Mouse (Mus musculus) heart, postnatal 36 days (tissue): ENCODE measurements around the gene Psmd7. TPM values are rescaled to one million over a fixed set of nuclear protein-coding genes. Genes with fewer than 3 reads are reported as not detected.

Experiments used
- DNase-seq, 2 experiments: peaks; one replicate each; pipeline ENCODE4 v3.0.0; 2021 to 2022
- intact Hi-C: fragments of 180-260 bp; cut with DNase I; formaldehyde crosslinking; loops from one replicate; pipeline ENCODE4 v1.15.1; 2025
- total RNA-seq, 2 experiments: library from RNA; stranded (reverse); gene quantifications; 2 replicates each; pipeline ENCODE4 v1.2.3; 2021

Psmd7 gene
- total RNA-seq, 2 experiments from 2014 or later: 95.7 to 104 TPM

DNA sequence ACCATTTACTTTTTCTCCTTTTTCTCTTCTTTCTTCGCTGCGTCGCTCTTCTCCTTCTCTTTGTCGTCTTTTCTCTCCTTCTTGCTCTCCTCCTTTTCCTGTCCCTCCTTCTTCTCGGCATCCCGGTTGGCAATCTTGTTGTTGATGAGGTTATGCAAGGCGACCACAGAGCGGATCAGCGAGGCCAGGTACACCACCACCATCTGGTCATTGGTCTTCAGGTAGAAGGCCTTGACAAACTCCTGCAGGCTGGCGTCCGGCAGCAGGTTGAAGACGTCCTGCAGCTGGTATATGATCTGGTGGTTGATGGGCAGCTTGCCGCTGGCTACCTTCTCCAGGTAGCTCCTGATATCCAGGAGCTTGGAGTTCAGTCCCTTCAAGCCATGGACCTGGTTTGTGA, 7.4 kb downstream of the Psmd7 start:
- intact Hi-C loops: loop anchor here (10.0 kb wide), 1 partner anchor 1984 kb away; the partner anchor contains the start of genes Dhx38 and Txnl4b
- DNase-seq: no peak

DNA sequence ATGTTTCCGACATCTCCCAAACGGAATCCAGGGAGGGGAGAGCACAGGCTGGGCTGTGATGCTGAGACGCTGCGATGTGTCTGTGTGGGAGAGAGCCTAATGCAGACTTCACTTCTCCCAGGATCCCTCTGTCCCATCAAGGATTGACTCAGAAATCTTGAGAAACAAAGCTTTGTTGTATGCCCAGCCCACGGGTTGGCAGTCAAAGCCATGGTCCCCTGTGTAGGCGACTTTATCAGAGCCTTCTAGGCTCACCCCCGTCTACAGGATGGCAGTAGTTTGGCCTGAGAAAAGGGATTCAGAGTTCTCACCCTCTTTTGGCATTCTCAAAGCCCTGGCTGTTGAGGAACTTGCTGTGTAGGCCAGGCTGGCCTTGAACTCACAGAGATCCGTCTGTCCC, 9.7 kb downstream of the Psmd7 start:
- DNase-seq: no peak
- intact Hi-C loops: loop anchor here (5.0 to 10.0 kb wide), 2 partner anchors 166 to 474 kb away; no protein-coding TSS in a partner anchor

DNA sequence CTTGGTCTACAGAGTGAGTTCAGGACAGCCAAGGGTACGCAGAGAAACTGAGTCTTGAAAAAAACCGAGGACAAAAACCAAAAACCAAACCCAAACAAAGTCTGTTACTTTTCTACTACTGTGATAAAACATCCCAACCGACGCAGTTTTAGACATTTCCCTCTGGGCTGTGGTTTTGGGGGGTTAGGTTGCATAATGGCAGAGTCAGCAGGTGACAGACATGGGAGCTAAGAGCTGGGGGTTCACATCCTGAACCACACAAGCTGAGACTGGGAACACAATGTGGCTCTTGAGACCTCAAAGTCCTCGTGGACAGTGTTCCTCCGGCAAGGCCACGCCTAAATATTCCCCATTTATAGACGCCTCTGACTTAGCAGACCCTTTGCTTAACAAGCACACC, 10.1 kb downstream of the Psmd7 start:
- intact Hi-C loops: loop anchor here (5.0 to 10.0 kb wide), 2 partner anchors 166 to 473 kb away; no protein-coding TSS in a partner anchor
- DNase-seq: no peak

DNA sequence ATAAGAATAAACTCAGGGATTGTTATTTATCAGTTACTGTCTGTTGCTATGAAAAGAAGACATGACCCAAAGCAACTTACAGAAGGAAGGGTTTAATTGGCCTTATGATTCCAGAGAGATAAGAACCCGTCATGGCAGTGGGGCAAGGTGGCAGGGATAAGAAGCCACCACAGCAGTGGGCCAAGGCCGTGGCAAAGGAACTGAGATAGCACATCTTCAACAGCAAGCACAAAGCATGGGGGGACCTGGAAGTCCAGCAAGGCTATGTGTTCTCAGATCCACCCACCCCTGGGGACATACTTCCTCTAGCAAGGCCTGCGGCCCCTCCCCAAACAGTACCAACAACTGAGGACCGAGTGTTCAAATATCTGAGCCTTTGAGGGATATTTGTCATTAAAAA, 10.6 kb downstream of the Psmd7 start:
- intact Hi-C loops: loop anchor here (5.0 to 10.0 kb wide), 2 partner anchors 165 to 473 kb away; no protein-coding TSS in a partner anchor
- no peak for DNase-seq

DNA sequence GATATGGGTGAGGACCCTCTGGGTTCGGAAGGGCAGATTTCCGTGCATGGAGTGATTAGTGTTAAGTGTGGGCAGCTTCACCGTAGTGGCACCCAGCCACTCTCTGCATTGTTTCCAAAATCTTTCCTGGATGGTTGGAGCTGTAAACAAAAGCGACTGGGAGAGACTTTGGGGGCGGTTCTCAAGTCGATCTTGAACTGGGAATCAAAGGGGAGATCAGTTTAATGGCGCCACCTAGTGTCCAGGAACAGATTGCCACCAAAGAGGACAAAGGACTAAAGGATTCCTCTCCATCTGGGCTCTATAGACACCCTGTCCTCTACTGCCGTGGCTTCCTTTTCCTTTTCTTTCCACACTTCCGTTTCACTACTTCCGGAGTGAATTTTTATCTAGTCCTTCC, 11.6 kb downstream of the Psmd7 start:
- intact Hi-C loops: loop anchor here (1.0 to 10.0 kb wide), 3 partner anchors 121 to 472 kb away; no protein-coding TSS in a partner anchor
- peak; percentile 79 to 81 for DNase-seq

DNA sequence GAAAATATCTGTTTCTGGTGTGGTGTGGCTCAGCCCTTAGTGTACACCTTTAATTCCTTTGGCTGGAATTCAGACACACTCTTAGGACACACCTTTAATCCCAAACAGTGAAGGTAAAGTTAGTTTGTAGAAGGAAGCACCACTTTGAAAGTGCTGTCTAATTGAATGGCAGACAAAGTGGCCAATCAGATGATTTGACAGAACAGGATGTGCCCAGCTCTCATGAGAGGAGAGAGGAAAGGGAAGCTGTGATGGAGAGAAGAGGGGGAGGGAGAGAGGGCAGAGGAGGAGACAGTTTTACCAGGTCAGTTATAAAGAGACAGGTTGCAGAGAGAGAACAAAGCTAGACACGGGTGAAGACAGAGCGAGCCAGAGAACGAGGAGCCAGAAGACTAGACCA, 13.5 kb downstream of the Psmd7 start:
- intact Hi-C loops: loop anchor here (5.0 to 10.0 kb wide), 2 partner anchors 162 to 470 kb away; no protein-coding TSS in a partner anchor
- DNase-seq: no peak

DNA sequence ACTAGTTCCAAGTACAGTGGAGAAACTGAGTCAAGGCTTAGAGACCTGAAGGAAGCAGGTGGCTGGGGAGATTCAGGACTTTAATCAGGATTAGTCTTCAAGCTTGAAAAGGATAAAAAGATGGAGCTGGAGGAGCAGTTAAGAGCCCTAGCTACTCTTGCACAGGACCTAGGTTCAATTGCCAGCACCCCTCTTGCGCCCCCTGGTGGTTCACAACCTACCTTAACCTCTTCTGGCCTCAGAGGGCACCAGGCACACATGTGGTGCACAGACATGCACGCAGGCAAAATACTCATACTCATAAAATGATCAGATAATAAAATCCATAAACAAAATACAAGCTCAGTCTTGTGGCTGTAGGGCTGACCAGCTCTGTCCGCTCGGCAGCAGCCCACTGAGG, 15.8 kb downstream of the Psmd7 start:
- DNase-seq: peak; percentile 72 to 83
- intact Hi-C loops: loop anchor here (1.0 to 10.0 kb wide), 2 partner anchors 117 to 468 kb away; no protein-coding TSS in a partner anchor

DNA sequence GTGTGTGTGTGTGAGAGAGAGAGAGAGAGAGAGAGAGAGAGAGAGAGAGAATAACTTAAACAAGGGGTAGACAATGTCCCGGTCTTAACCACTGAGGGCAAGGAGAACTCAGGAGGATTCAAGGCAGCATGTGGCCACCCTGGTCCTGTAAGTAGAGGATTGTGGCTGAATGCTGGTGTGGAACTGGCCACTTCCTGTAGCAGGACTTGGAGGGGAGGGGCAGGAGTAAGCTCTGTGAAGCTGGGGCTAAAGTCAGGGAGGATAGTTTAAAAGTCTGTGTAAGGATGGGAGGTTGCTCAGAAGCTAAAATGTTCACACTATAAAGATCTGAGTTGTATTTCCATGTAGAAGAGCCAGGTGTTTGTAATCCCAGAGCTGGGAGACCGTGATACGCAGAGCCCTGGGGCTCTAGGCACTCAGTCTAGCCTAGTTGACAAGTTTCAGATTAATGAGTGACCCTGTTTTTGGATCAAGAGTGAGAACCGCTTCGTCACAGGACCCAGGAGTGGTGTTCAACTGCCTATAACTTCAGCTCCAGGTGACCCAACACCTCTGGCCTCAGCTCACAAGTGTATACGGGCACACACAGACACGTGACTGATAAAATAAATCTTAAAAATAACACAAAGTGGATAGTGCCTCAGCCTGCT, 16.7 kb downstream of the Psmd7 start:
- no peak for DNase-seq
- intact Hi-C loops: loop anchor here (1.0 to 10.0 kb wide), 2 partner anchors 116 to 467 kb away; no protein-coding TSS in a partner anchor

DNA sequence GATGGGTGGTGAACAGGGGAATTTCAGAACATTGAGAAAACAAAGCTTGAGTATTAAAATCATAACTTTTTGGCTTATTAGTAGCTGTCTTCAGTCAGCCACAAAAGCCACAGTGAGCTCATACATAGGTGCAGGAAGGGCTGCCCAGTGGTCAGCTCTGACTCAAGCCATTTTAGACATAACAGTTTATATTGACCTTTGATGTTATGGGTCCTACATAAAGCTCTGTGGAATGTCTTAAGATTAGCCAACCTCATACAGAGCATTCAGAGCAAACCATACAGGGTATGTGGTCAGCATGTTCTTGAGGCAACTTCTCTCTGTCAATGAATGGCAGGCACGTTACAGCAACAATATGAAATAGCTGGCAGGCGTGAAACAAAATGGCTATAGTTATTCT, 17.2 kb downstream of the Psmd7 start:
- DNase-seq: no peak
- intact Hi-C loops: loop anchor here (10.0 kb wide), 1 partner anchor 466 kb away; no protein-coding TSS in a partner anchor

DNA sequence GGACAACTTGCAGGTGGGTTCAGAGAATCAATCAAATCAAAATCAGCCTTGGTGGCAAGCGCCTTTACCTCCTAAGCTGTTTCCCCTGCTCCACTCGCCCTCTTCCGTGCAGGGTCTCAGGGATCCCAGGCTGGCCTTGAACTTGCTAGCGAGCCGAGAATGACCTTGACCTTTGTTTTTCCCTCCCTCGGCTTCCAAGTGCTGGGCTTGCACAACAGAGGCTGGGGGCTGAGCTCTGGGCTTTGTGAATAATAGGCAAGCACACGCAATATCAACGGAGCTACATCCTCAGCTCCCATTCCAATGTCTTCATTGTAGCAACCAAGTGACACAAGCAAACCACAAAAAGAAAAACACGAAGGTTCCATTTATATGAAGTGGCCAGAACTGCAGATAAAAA, 26.1 kb downstream of the Psmd7 start:
- DNase-seq: no peak
- intact Hi-C loops: no loop called here

DNA sequence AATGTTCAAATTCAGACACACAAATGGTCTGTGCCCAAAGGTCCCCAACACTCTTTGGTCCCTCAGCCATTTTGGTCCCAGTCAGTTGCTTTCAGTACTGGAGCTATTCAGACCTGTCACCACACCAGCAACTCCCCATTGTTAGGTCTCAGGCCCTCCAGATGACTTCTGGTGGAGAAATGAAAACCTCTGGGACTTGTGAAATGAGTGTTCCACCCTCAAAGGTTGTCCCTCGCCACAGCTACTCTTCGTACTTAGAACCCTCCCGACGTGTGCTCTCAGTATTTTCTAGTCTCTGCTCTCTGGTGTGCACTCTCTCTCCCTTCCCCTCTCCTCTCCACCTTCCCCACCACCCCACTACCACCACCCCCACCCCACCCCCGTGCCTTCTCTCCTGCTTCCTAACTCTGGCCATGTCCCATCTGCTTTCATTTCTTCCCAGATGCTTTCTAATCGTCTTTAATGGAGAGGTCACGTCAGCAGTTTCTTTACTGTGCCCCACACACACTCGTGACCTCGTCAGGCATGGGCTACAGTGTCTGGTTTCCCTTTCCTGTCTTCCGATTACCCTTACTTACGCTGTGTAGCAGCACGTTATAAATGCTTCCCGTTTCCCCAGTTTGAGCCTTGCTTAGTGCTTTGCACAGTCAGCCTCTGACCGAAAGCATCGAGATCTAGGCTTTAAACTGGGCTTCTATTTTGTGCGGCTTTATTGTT, 27.3 kb downstream of the Psmd7 start:
- intact Hi-C loops: no loop called here
- DNase-seq: no peak

DNA sequence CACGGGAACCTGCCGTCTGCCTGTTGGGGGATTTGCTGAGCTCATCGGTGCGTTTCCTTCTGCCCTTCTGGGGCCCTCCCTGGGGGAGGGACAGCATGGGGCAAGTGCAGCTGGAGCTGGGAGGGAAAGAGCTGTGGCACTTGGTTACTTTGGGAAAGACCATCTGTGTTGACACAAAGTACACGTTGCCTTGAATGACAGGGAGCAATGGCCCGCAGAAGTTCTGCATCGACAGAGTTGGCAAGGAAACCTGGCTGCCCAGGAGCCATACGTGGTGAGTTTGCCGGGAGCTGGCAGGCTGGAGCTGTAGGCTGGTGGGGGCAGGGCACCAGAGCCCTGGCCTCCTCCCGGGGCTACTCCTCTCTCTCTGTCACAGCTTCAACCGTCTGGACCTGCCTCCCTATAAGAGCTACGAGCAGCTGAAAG, 31.7 kb downstream of the Psmd7 start:
- DNase-seq: no peak
- intact Hi-C loops: no loop called here

DNA sequence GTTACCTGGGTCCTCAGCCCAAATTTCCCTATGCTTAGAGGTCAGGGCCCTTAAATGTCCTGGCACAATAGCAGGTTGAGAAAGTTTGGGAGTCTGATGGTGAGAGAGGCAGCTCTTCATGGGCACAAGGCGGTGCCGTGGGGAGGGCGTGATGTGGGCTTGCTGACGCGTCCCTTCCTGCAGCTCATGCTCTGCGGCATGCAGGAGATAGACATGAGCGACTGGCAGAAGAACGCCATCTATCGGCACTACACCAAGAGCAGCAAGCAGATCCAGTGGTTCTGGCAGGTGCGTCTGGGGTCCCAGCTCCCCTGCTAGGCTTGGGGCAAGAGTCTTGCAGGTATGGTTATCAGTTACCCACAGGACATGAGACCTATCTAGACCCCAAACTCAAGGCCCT, 33.0 kb downstream of the Psmd7 start:
- intact Hi-C loops: no loop called here
- no peak for DNase-seq

DNA sequence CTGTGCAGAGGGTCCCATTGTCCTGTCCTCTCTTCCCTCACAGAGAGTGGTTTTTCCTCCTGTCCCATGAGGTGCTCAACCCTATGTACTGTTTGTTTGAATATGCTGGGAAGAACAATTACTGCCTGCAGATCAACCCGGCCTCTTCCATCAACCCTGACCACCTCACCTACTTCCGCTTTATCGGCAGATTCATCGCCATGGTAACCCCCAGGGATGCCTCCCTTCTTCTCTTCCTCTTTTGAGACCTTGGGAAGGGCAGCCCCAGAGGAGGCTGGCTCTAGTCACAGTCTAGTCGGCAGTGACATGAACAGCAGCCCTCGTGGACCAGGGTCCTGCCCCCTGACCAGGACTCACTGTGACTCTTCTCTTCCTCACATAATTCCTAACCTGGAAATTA, 36.0 kb downstream of the Psmd7 start:
- intact Hi-C loops: no loop called here
- DNase-seq: no peak

DNA sequence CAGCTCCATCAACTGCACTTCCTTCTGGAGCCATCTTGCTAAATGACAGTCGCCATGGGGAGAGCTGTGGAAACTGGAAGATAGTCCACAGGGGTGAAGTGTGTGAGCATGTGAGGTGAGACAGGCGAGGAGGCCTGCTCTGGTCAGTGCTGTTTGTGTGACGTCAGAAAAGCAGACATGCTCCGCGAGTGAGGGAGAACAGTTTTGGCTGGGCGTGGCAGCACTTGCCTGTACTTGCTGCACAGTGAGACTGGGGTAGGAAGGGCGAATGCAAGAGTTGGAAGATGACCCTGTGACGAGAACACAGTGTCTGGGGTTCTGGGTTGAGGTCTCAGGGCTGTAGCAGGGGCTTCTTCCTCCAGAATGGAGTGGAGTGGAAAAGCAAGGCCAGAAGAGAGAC, 41.4 kb downstream of the Psmd7 start:
- DNase-seq: no peak
- intact Hi-C loops: no loop called here

DNA sequence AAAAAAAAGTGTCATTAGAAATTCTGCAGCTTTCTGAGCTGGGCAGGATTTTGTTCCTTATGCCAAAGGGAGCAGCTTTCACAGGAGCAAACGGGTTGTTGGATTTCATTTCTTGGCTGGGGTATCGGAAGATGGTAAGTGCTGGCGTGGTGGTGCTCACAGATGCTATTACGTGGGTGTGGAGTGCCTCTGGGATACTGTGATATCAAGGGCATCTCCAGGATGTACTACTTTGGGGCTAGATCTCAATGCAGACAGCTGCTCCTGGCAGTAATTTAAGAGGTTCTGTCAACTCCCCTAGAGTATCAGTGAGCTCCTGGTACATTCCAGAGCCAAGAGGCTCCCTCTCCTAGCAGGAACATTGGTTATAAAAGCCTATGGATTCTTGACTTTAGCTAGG, 42.1 kb downstream of the Psmd7 start:
- intact Hi-C loops: no loop called here
- no peak for DNase-seq

DNA sequence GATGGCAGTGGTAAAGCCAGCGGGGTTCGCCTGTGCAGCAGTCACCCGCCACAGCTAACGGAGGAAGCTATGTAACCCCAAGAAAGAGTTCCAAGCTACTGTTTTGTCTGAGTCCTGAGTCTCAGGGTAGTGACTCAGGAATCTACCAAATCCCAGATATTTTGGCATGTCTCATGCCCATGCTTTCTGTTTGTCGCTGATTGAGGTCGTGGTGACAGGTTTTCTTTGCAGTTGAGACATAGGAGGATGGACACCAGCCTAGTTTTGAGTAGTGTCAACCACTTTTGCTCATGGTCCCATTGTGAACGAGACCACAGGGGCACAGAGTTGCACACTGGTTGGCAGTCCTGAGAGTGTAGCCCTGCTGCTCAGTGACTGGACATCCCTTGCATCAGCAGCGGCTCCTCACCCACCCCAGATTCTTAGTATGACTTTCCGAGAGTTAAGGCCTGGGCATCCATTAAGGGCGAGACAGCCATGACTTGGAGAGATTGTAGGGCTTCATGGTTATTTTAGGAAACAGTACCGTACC, 42.6 kb downstream of the Psmd7 start:
- DNase-seq: no peak
- intact Hi-C loops: no loop called here

DNA sequence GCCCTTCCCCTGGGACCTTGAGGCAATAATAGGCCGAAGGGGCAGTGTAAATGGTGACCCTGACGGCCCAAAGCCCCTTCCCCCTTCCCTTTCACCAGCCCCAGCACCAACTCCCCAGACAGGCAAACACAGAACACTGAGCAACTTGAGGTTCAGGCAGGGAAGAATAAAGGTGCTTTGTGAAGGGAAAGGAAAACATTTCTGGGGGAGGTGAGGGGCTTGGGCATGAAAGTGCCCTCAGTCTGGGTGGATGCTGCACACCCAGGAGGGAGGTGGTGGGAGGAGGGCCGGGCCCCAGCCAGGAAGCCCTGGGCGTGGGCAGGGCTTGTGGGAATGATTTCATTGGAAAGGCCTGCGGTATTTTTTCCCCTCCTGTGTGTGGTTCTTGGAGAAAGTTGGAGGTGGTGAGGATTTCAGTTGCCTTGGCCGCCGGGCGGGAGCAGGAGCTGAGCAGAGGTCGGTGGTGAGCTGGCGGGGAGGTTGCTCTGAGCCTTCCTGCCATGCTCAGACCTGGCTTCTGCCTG, 43.6 kb downstream of the Psmd7 start:
- DNase-seq: peak; percentile 27 to 29
- intact Hi-C loops: loop anchor here (5.0 kb wide), 1 partner anchor 47 kb away; no protein-coding TSS in a partner anchor

DNA sequence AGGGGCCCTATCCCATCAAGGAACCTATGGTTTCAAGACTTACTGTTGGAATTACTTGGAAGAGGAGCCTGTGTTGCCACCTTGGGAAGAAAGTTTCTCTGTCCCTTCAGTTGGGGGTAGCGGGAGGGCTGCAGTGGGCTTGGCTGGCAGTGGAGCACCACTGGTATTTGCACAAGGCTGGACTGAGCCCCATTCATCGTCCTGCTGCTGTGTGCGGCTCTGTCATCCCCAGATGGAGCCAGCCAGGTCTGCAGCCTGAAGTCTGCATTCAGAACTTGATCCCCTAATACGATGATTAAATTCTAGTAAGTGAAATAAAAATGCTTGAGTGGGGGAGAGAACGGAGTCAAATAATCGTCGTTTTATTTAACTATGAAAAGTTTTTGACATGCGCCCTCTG, 44.1 kb downstream of the Psmd7 start:
- intact Hi-C loops: loop anchor here (5.0 kb wide), 1 partner anchor 47 kb away; no protein-coding TSS in a partner anchor

DNA sequence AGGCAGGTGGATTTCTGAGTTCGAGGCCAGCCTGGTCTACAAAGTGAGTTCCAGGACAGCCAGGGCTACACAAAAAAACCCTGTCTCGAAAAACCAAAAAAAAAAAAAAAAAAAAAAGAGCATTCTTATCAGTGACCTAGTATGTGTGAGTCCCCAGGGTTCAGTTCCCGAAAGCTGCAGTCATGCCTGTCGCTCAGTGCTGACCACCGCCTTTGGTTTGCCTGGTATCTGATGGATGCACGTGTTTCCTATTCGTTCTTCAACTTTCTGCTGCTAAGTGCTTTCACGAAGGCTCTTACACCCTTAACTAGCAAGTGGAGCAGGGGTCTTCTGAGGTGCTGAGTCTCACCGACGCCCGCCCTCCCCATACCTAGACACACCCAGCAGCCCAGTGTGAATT, 44.5 kb downstream of the Psmd7 start:
- no peak for DNase-seq
- intact Hi-C loops: loop anchor here (5.0 kb wide), 1 partner anchor 46 kb away; no protein-coding TSS in a partner anchor

More for the DNA sequence above, 44.1 kb downstream of the Psmd7 start:
- no peak for DNase-seq

DNA sequence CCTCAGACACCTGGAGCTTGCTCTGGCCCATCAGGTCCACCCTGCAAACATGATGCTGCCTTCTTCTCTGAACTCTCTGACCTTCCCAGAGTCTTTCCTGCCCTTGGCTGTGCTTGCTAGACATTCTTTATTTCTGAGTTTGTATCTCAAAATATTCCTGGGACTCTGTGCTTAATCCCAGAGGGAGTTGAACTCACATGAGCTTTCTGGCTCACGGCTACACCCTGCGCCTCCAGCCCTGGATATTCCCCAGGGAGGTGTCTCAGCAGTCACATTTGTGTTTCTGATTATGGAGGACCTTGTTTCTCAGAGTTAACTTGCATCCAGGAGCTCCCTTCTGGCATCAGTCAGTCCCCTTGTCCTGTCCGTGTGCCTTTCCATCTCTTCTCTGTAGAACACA, 46.1 kb downstream of the Psmd7 start:
- peak in 1 of 2 experiments; percentile 15 for DNase-seq
- intact Hi-C loops: loop anchor here (5.0 kb wide), 1 partner anchor 45 kb away; no protein-coding TSS in a partner anchor
